Mouse (Mus musculus): ENCODE measurements at regions not wholly inside any gene's neighbourhood (a gene's known extent, or its start where the extent isn't known, plus 50 kb on each side); places are given as distances from the start of the nearest gene placed in this dataset.

GRCm38 (mm10) chr8:92130025-92130557 is 227.3 kb upstream of the Irx5 start:
- WGBS: 70% methylated on average over 8 of the region's 8 CpGs
- Histone ChIP-seq H3K27ac (no peak overlapping the region), H3K4me3 (replicated peaks) (no peak overlapping the region), H3K4me1 (replicated peaks) (peaks cover 11% of the 10 kb centered on the region; the same call in 1 of the 2 replicates), H3K9me3 (no peaks in the 10 kb centered on the region), H3K4me2 (no peak overlapping the region), H3K36me3 (no peaks in the 10 kb centered on the region), H3K9ac (replicated peaks) (no peak overlapping the region), H3K27me3 (peaks cover 94% of the 10 kb centered on the region)
- ATAC-seq (ENCODE audit: insufficient number of reproducible peaks, insufficient read depth, low FRiP score, low TSS enrichment, low read depth): no peak

DNA sequence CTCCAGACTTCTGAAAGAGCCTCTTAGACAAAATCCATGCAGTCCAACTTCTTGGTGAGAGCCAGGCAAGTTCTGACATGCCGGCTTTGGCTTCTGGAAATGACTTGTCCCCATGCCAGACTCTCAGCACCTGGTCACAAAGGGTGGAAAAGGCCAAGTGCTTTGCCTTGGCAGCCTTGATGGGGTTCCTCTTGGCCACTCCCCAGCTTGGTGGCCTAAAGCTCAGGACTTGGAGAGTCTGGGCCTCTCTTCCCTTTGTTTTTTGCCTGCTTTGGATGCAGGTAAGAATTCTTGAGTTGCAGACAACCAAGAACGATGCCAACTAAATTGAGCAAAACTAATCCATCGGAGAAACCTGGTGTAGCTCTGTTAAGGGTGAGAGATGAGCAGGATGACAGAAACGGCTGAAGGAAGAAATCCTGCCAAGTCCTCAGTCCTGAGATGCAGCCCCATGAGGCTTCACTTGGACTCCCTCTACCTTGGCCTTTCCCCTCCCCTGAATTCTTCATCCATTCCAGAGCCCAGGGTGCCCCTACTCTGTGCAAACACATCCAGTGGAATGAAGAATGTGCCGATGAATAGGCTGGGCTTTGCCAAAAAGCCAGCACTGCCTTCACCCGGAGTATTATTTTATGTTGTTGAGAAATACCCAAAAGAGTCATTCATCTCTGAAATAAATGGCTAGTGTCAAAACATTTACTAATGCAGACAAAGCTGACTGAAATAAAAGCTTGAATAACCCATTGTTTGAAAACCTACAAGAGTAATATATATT is 228.0 kb upstream of the Irx5 start:
- no peak overlapping the region for H3K9ac ChIP-seq (replicated peaks)
- no peak overlapping the region for H3K4me3 ChIP-seq (replicated peaks)
- 83% methylated on average over 6 of the region's 6 CpGs for WGBS
- H3K27me3 ChIP-seq: peaks cover 94% of the 10 kb centered on the region
- no peaks in the 10 kb centered on the region for H3K9me3 ChIP-seq
- H3K4me1 ChIP-seq (replicated peaks): peaks cover 8% of the 10 kb centered on the region; the same call in 1 of the 2 replicates
- no peak overlapping the region for H3K27ac ChIP-seq
- no peak for ATAC-seq (ENCODE audit: insufficient number of reproducible peaks, insufficient read depth, low FRiP score, low TSS enrichment, low read depth)
- no peak overlapping the region for H3K4me2 ChIP-seq
- no peaks in the 10 kb centered on the region for H3K36me3 ChIP-seq

GRCm38 (mm10) chr8:92125631-92126030 is 231.8 kb upstream of the Irx5 start:
- Histone ChIP-seq H3K36me3 (no peaks in the 10 kb centered on the region), H3K4me3 (replicated peaks) (no peak overlapping the region), H3K4me1 (replicated peaks) (no peaks in the 10 kb centered on the region), H3K9me3 (no peaks in the 10 kb centered on the region), H3K27ac (no peak overlapping the region), H3K4me2 (no peak overlapping the region), H3K27me3 (peaks cover 91% of the 10 kb centered on the region), H3K9ac (replicated peaks) (no peak overlapping the region)
- ATAC-seq (ENCODE audit: insufficient number of reproducible peaks, insufficient read depth, low FRiP score, low TSS enrichment, low read depth): no peak
- WGBS: 70% methylated on average over 3 of the region's 3 CpGs

DNA sequence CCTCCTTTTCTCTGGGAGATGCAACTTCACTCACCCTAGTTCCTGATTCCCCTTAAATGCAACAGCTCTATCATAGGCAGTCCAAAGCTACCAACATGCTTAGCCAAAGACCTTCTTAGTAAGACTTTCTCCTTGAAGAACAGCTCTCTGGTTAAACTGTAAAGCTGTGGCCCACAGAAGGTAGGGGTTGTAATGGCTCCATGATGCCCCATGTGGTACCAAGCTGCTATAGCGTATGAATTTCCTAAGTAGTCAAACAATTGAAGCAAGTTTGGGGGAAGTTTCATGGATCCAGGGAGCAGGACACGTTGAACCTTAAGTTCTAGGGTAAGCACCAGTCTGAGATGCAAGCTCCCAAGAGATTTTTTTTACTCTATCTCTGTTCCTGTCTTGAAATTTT is 236.1 kb upstream of the Irx5 start:
- Histone ChIP-seq H3K4me1 (replicated peaks) (no peaks in the 10 kb centered on the region), H3K4me3 (replicated peaks) (no peak overlapping the region), H3K36me3 (no peaks in the 10 kb centered on the region), H3K27me3 (peaks cover 94% of the 10 kb centered on the region), H3K4me2 (no peak overlapping the region), H3K9me3 (no peaks in the 10 kb centered on the region), H3K27ac (no peak overlapping the region), H3K9ac (replicated peaks) (no peak overlapping the region)
- 57% methylated on average over 2 of the region's 2 CpGs for WGBS
- no peak for ATAC-seq (ENCODE audit: insufficient number of reproducible peaks, insufficient read depth, low FRiP score, low TSS enrichment, low read depth)

- no peaks in the 10 kb centered on the region for H3K9me3 ChIP-seq
- H3K27me3 ChIP-seq: peaks cover 61% of the 10 kb centered on the region
- 74% methylated on average over 15 of the region's 15 CpGs for WGBS
- peaks cover 23% of the 10 kb centered on the region for H3K4me1 ChIP-seq (replicated peaks)
- ATAC-seq (ENCODE audit: insufficient number of reproducible peaks, insufficient read depth, low FRiP score, low TSS enrichment, low read depth): no peak
- H3K9ac ChIP-seq (replicated peaks): no peak overlapping the region
- no peak overlapping the region for H3K4me3 ChIP-seq (replicated peaks)
- H3K4me2 ChIP-seq: no peak overlapping the region
- H3K36me3 ChIP-seq: no peaks in the 10 kb centered on the region
- H3K27ac ChIP-seq: no peak overlapping the region
Measured at GRCm38 (mm10) chr8:92115479-92116267, 241.8 kb upstream of the Irx5 start.

GRCm38 (mm10) chr8:92114311-92115275 is 242.8 kb upstream of the Irx5 start:
- 7% methylated on average over 22 of the region's 22 CpGs for WGBS
- Histone ChIP-seq H3K4me1 (replicated peaks) (peaks cover 23% of the 10 kb centered on the region), H3K4me3 (replicated peaks) (0 out of 2 replicates have a peak overlapping the region, but pooled peaks have one; percentile 13), H3K9ac (replicated peaks) (no peak overlapping the region), H3K4me2 (peak overlapping the region; percentile 40), H3K27ac (peak overlapping the region; percentile 17; the same call in 1 of the 2 replicates), H3K36me3 (no peaks in the 10 kb centered on the region), H3K27me3 (peaks cover 51% of the 10 kb centered on the region), H3K9me3 (no peaks in the 10 kb centered on the region)
- peak; percentile 76; the same call in 1 of the 2 replicates for ATAC-seq (ENCODE audit: insufficient number of reproducible peaks, insufficient read depth, low FRiP score, low TSS enrichment, low read depth)

DNA sequence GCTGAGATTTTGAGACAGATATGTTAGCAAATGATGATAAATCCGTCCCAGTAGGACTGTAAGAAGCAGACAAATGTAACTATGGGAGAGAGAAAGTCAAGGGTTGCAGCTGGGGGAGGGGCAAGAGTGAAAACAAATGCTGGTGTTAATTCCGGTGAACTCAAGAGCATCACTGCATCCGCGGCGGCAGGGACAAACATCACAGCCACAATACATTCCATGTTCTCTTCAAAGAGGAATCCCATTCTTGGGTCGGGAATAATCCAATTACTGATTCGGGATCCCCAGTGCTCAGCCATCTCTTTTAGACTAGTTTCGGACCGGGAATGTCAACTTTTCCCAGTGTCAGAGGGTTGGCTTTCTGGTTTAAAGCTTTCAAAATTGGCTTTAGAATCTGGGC is 243.5 kb upstream of the Irx5 start:
- Histone ChIP-seq H3K27me3 (peaks cover 45% of the 10 kb centered on the region), H3K4me1 (replicated peaks) (peaks cover 23% of the 10 kb centered on the region), H3K9me3 (no peaks in the 10 kb centered on the region), H3K27ac (no peak overlapping the region), H3K4me2 (peak overlapping the region; percentile 40), H3K4me3 (replicated peaks) (0 out of 2 replicates have a peak overlapping the region, but pooled peaks have one; percentile 13), H3K9ac (replicated peaks) (no peak overlapping the region), H3K36me3 (no peaks in the 10 kb centered on the region)
- WGBS: 2% methylated on average over 9 of the region's 9 CpGs
- no peak for ATAC-seq (ENCODE audit: insufficient number of reproducible peaks, insufficient read depth, low FRiP score, low TSS enrichment, low read depth)

- Histone ChIP-seq H3K27me3 (peaks cover 39% of the 10 kb centered on the region), H3K36me3 (no peaks in the 10 kb centered on the region), H3K9me3 (no peaks in the 10 kb centered on the region), H3K4me3 (replicated peaks) (no peak overlapping the region), H3K4me1 (replicated peaks) (peaks cover 23% of the 10 kb centered on the region), H3K4me2 (peak overlapping the region; percentile 40), H3K27ac (no peak overlapping the region), H3K9ac (replicated peaks) (no peak overlapping the region)
- WGBS: 13% methylated on average over 4 of the region's 4 CpGs
- ATAC-seq (ENCODE audit: insufficient number of reproducible peaks, insufficient read depth, low FRiP score, low TSS enrichment, low read depth): no peak
Measured at GRCm38 (mm10) chr8:92113386-92113785, 244.0 kb upstream of the Irx5 start.

DNA sequence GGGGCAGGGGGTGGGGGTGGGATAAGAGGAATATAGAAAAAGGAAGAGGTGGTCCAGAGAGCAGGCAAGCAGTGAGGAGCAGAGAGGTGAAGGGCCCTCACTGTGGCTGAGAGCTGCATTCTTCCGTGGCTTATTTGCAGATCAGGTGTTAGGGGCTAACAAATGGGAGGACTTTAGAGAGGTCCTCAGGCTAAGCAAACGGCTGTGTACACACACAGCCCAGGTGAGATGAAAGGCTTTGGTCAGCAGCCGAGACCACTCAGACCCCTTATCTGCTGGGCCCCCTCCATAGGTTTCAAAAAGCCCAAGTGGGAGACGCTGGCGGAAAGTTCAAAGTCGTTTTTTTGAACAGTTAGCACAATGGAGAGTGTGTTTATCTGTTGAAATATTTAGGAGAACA is 252.9 kb upstream of the Irx5 start:
- Histone ChIP-seq H3K27ac (no peak overlapping the region), H3K27me3 (peaks cover 65% of the 10 kb centered on the region), H3K4me1 (replicated peaks) (no peaks in the 10 kb centered on the region), H3K36me3 (no peaks in the 10 kb centered on the region), H3K9me3 (no peaks in the 10 kb centered on the region), H3K9ac (replicated peaks) (no peak overlapping the region), H3K4me2 (no peak overlapping the region), H3K4me3 (replicated peaks) (no peak overlapping the region)
- 45% methylated on average over 6 of the region's 6 CpGs for WGBS
- ATAC-seq (ENCODE audit: insufficient number of reproducible peaks, insufficient read depth, low FRiP score, low TSS enrichment, low read depth): no peak

DNA sequence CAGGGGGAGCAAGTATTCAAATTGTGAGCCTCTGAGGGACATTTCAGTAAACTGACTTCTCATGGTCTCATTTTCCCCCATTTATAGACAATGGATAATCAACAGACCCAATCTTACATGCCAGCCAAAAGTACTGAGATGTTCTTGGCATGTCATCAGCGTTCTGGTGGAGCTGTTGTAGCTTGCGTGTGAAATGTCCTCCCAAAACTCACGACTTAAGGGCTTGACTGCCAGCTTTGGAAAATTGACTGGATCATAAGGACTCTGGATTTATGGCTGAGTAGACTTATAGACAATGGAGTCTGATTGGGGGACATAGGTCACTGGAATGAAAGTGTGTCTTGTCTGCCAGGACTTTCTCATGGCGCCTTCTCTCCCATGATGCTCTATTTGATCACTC is 254.9 kb upstream of the Irx5 start:
- no peak for ATAC-seq (ENCODE audit: insufficient number of reproducible peaks, insufficient read depth, low FRiP score, low TSS enrichment, low read depth)
- 84% methylated on average over 4 of the region's 4 CpGs for WGBS
- peaks cover 84% of the 10 kb centered on the region for H3K27me3 ChIP-seq
- no peaks in the 10 kb centered on the region for H3K4me1 ChIP-seq (replicated peaks)
- no peak overlapping the region for H3K4me2 ChIP-seq
- H3K9ac ChIP-seq (replicated peaks): no peak overlapping the region
- H3K36me3 ChIP-seq: no peaks in the 10 kb centered on the region
- no peak overlapping the region for H3K4me3 ChIP-seq (replicated peaks)
- H3K27ac ChIP-seq: no peak overlapping the region
- H3K9me3 ChIP-seq: no peaks in the 10 kb centered on the region

Measured in limb, embryonic 12.5 days (tissue).